Mouse (Mus musculus) neural tube, embryonic 11.5 days (tissue): ENCODE measurements at regions not wholly inside any gene's neighbourhood (a gene's known extent, or its start where the extent isn't known, plus 50 kb on each side); places are given as distances from the start of the nearest gene placed in this dataset.

Experiments used
- ATAC-seq: fragments of 200-750 bp; cut with Nextera tagmentation; 2 replicates; pipeline ENCODE4 v1.8.0; 2017; ENCODE audit warnings: moderate number of reproducible peaks, mild to moderate bottlenecking, moderate TSS enrichment, moderate library complexity; ENCODE audit not compliant: insufficient read depth, low FRiP score, low TSS enrichment
- DNase-seq: peaks from one replicate; pipeline ENCODE4 v3.0.0-alpha.2; 2015; ENCODE audit warnings: low spot score
- H3K27ac ChIP-seq: fragments of 300-500 bp; sonication (generic); 2 replicates; pipeline ENCODE4 v1.5.1; 2014; ENCODE audit warnings: low read depth, mild to moderate bottlenecking, low read length
- H3K27me3 ChIP-seq: fragments of 300-500 bp; sonication (generic); 2 replicates; pipeline ENCODE4 v1.6.1; 2014; ENCODE audit warnings: mild to moderate bottlenecking, low read length, mixed read lengths; ENCODE audit not compliant: control insufficient read depth, insufficient read depth
- H3K36me3 ChIP-seq: fragments of 300-500 bp; sonication (generic); 2 replicates; pipeline ENCODE4 v1.6.1; 2014; ENCODE audit warnings: mild to moderate bottlenecking, low read length, moderate library complexity, mixed read lengths; ENCODE audit not compliant: control insufficient read depth, insufficient read depth
- H3K4me1 ChIP-seq: fragments of 300-500 bp; sonication (generic); 2 replicates; pipeline ENCODE4 v1.6.1; 2014; ENCODE audit warnings: low read length, mixed read lengths; ENCODE audit not compliant: control insufficient read depth, insufficient read depth
- H3K4me2 ChIP-seq: fragments of 300-500 bp; sonication (generic); 2 replicates; pipeline ENCODE4 v1.6.1; 2014; ENCODE audit warnings: low read depth, mild to moderate bottlenecking, moderate library complexity
- H3K4me3 ChIP-seq: fragments of 300-500 bp; sonication (generic); 2 replicates; pipeline ENCODE4 v1.5.1; 2014; ENCODE audit warnings: low read depth, low read length
- H3K9ac ChIP-seq: fragments of 300-500 bp; sonication (generic); 2 replicates; pipeline ENCODE4 v1.6.1; 2014; ENCODE audit warnings: mild to moderate bottlenecking, low read length
- H3K9me3 ChIP-seq: fragments of 300-500 bp; sonication (generic); 2 replicates; pipeline ENCODE4 v1.6.1; 2016; ENCODE audit warnings: low read length; ENCODE audit not compliant: control insufficient read depth
- WGBS: fragments of 180-500 bp; shearing (Covaris S2); extraction: QIAGEN DNeasy Blood & Tissue Kit; methylation state at CpG from one replicate; pipeline ENCODE4 v1.1.7; 2014; 5-methylcytosine and 5-hydroxymethylcytosine counted together

DNA sequence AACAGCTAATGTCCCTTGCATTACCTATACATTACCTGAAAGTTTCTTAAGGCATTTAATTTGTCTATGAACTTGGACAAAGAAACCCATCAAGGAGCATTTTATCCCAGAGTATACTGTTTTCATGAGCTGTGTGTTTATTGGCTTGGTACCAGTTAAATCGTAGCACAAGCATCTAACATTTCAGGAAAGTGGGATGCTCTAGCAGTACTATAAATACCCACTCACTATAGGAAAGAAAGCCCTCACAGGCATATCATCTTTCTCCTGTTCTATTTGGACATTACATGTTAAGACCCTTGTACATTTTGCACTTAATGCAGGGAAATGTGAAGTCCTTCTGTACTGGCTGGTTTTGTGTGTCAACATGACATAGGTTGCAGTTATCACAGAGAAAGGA, 163.9 kb downstream of the Ptprc start:
- Histone ChIP-seq H3K9ac (no peak overlapping the region), H3K27ac (no peak overlapping the region), H3K4me2 (no peak overlapping the region), H3K36me3 (no peaks in the 10 kb centered on the region), H3K4me1 (no peaks in the 10 kb centered on the region), H3K27me3 (no peaks in the 10 kb centered on the region), H3K9me3 (no peaks in the 10 kb centered on the region), H3K4me3 (no peak overlapping the region)
- ATAC-seq = no peak
- no peak for DNase-seq
- 78% methylated on average over 1 of the region's 1 CpGs for WGBS

DNA sequence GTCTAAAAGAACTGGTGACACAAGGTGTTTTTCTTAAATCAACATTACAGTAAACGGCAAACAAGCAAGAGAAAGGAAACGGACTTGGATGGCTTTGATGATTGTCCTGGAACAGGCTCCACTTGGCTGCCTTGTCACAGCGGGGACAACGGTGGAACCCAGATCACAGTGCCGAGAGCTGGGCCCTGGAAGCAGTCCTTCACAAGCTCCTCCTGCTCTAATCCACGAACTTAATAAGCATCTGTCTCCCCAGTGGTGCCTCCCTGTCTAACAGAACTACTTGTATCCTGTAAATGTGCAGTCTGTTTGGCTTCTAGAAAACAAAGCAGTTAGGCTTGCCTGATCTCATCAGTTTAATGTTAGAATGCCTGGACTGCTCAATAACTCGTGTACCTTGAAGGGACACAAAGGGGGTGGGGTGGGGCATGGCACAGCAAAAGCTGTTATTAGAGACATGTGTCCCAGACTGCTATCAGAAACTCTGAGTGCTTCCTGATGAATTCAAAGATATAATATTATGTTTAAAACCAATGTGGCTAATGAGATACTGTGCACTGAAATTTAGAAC, 164.5 kb downstream of the Ptprc start:
- 79% methylated on average over 7 of the region's 7 CpGs for WGBS
- H3K36me3 ChIP-seq = no peaks in the 10 kb centered on the region
- no peak for ATAC-seq
- no peak overlapping the region for H3K4me2 ChIP-seq
- no peak overlapping the region for H3K9ac ChIP-seq
- H3K27me3 ChIP-seq = no peaks in the 10 kb centered on the region
- no peak overlapping the region for H3K4me3 ChIP-seq
- DNase-seq = no peak
- H3K4me1 ChIP-seq = no peaks in the 10 kb centered on the region
- H3K27ac ChIP-seq = no peak overlapping the region
- no peaks in the 10 kb centered on the region for H3K9me3 ChIP-seq

DNA sequence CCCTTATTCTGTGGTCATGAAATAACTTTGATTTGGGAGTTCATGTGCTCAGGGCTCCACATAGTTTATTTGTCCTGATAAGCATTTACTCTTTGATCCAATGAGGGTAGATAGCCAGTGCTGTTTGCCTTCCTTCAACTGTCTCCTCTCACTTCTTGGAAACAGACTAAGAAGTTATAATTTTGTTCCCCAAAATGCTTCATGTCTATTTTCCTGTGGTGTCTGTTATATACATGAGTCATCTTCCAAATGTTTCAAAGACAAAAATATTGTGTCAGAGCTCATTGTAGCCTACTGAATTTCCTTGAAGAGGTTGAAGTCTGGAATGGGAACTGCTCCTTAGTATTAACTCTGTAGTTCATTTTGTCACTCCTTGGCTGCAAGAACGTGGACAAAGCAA, 168.7 kb downstream of the Ptprc start:
- 72% methylated on average over 1 of the region's 1 CpGs for WGBS
- Histone ChIP-seq H3K4me3 (no peak overlapping the region), H3K9ac (no peak overlapping the region), H3K36me3 (no peaks in the 10 kb centered on the region), H3K4me2 (no peak overlapping the region), H3K27ac (no peak overlapping the region), H3K4me1 (no peaks in the 10 kb centered on the region), H3K9me3 (no peaks in the 10 kb centered on the region), H3K27me3 (no peaks in the 10 kb centered on the region)
- no peak for ATAC-seq
- DNase-seq = no peak

DNA sequence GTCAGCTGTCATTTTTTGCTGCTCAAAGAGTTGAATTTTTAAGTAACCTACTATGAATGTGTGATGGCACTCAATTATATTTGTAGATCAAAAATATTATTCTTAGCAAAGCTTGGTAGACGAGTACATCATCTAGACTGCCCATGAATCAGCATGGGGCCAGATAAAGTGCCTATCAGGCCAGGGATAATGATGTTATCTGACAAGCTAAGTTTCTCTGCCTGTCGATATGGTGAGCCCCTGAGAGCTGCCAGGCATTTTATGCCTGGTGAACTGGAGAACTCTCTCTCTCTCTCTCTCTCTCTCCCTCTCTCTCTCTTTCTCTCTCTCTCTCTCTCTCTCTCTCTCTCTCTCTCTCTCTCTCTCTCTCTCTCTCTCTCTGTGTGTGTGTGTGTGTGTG, 171.2 kb downstream of the Ptprc start:
- Histone ChIP-seq H3K9ac (no peak overlapping the region), H3K4me1 (no peaks in the 10 kb centered on the region), H3K4me3 (no peak overlapping the region), H3K27me3 (no peaks in the 10 kb centered on the region), H3K36me3 (no peaks in the 10 kb centered on the region), H3K4me2 (no peak overlapping the region), H3K9me3 (no peaks in the 10 kb centered on the region), H3K27ac (no peak overlapping the region)
- ATAC-seq (no peak), DNase-seq (no peak)
- WGBS = 64% methylated on average over 2 of the region's 2 CpGs

DNA sequence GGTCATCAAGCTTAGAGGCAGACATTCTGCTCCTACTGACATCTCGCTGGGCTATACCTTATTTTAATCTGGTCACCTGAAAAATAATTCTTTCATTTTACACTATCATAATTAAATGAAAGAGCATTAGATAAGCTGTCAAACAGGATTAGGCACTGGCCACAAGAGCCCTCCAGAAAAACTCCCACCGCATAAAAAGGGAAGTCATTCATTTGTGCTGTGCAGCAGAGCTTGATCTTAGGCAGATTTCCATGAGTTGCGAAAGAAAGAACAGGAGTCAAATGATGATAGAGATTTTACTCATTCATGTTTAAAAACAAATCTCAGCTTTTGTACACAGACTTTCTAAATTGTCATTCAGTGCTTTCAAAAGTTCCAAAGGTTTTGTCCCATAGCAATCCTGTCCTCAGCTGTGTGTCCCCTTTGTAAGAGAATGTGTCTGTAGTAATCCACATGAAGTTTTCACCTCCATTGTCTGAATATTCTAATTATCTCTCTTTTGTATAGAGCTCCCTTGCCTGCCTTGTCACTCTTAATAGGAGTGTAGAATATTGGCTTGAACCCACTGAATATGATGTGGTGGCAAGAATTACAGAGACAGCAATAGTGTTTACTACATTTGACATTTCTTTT, 176.1 kb downstream of the Ptprc start:
- ATAC-seq = no peak
- Histone ChIP-seq H3K36me3 (no peaks in the 10 kb centered on the region), H3K9ac (no peak overlapping the region), H3K27me3 (no peaks in the 10 kb centered on the region), H3K4me3 (no peak overlapping the region), H3K9me3 (no peaks in the 10 kb centered on the region), H3K4me1 (no peaks in the 10 kb centered on the region), H3K4me2 (no peak overlapping the region), H3K27ac (no peak overlapping the region)
- WGBS = 95% methylated on average over 3 of the region's 3 CpGs
- DNase-seq = no peak

DNA sequence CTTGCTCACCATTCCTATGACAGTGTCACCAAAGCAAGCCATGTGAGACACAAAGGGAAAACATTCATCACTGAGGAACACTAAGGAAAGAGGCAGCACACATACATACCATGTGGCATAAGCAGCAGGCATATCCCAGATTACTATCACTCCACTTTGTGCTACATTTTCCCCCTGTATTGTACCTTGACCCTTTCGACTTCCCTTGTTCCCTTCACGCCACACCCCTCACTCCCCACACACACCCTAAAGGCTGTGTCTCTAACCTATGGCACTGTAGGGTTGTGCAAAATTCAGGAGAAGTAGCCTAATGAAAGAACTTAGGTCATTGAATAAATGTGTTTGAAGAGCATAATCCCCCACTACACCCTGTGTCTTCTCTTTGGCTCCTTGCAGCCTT, 179.5 kb downstream of the Ptprc start:
- Histone ChIP-seq H3K9me3 (no peaks in the 10 kb centered on the region), H3K9ac (no peak overlapping the region), H3K27me3 (no peaks in the 10 kb centered on the region), H3K27ac (no peak overlapping the region), H3K4me1 (no peaks in the 10 kb centered on the region), H3K36me3 (no peaks in the 10 kb centered on the region), H3K4me2 (no peak overlapping the region), H3K4me3 (no peak overlapping the region)
- DNase-seq = no peak
- WGBS = 93% methylated on average over 2 of the region's 2 CpGs
- no peak for ATAC-seq

DNA sequence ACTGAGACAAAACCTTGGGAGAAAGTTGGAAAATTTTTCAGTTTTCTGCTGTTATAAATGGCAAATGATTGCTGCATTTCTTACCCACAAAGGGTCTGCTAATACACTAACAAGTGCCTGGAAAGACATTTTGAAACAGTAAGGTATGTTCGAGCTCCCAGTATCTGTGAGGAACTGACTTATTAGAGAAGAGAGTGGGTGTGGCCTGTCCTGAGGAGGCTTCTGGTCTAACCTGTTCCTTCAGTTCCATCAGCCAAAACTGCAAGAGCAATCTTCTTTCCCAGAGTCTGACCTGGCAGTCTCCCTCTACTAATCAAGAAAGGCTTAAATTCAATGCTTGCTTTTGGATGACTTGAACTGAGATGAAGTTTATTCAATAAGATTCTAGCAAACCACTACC, 183.6 kb downstream of the Ptprc start:
- no peaks in the 10 kb centered on the region for H3K9me3 ChIP-seq

DNA sequence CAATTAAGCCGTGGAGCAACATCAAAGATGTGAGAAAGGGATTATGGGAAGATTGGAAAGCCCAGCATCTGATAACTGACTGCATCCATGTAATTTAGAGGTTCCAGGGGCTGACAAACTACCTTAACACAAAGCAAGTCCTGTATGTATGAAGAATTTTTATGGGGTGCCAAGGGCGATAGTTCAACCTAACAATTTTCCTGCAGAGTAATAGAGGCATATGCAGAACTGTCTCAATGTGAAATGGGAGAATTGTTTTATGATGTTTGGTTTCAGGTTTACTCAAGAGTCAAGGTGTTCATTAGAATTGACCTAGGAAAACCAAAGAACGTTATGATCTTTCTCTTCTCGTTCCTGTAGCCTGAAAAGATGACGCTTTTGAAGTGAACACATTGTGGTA, 184.1 kb downstream of the Ptprc start:
- Histone ChIP-seq H3K27ac (no peak overlapping the region), H3K4me2 (no peak overlapping the region), H3K36me3 (no peaks in the 10 kb centered on the region), H3K4me1 (no peaks in the 10 kb centered on the region), H3K4me3 (no peak overlapping the region), H3K9ac (no peak overlapping the region), H3K27me3 (no peaks in the 10 kb centered on the region), H3K9me3 (no peaks in the 10 kb centered on the region)
- ATAC-seq (no peak), DNase-seq (no peak)
- 92% methylated on average over 5 of the region's 5 CpGs for WGBS

More for the DNA sequence above, 183.6 kb downstream of the Ptprc start:
- H3K27ac ChIP-seq = no peak overlapping the region
- no peaks in the 10 kb centered on the region for H3K27me3 ChIP-seq
- 89% methylated on average over 1 of the region's 1 CpGs for WGBS
- no peak overlapping the region for H3K4me3 ChIP-seq
- H3K4me2 ChIP-seq = no peak overlapping the region
- DNase-seq (no peak), ATAC-seq (no peak)
- no peaks in the 10 kb centered on the region for H3K4me1 ChIP-seq
- H3K9ac ChIP-seq = no peak overlapping the region
- H3K36me3 ChIP-seq = no peaks in the 10 kb centered on the region

DNA sequence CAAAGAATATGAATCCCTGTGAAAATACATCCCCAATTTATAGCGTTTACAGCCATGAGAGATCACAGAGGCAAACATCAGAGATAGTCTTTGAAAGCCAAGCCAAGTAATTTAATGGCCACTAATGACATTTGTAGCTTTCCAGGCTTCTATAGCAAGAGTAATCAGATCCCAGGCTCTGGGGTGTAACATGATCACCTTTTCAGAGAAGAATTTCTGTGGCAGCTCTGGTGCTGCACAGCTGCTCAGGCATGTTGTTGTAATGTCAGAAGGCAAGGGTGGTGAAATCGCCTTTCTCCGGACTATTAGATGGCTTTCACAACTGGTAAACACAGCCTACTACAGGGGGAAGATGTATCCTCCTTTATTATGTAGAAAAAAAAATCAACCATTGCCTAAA, 202.1 kb downstream of the Ptprc start:
- no peak overlapping the region for H3K9ac ChIP-seq
- ATAC-seq (no peak), DNase-seq (no peak)
- H3K4me2 ChIP-seq = no peak overlapping the region
- H3K4me3 ChIP-seq = no peak overlapping the region
- no peaks in the 10 kb centered on the region for H3K9me3 ChIP-seq
- no peaks in the 10 kb centered on the region for H3K27me3 ChIP-seq
- WGBS = 50% methylated on average over 3 of the region's 3 CpGs
- H3K27ac ChIP-seq = no peak overlapping the region
- no peaks in the 10 kb centered on the region for H3K36me3 ChIP-seq
- no peaks in the 10 kb centered on the region for H3K4me1 ChIP-seq
